Mouse (Mus musculus) hindbrain, embryonic 13.5 days (tissue): ENCODE data around the gene Rps6ka5. TPM values are rescaled to one million over a fixed set of nuclear protein-coding genes. Genes with fewer than 3 reads are reported as not detected.

Experiments
- polyA plus RNA-seq: library from polyadenylated mRNA; unstranded; fragments of >200 nt; fragmentation: Nextera tagmentation; extraction: Ambion mirVana; gene quantifications from 2 replicates; pipeline ENCODE4 v1.2.1, GENCODE M21; 2015

Rps6ka5 gene
- polyA plus RNA-seq, 1 experiment from 2014 or later = 5.3 TPM

Other genes with a start within 250 kb of the Rps6ka5 start
- 6.9 and 7.3 TPM in 2 replicates for gene Ttc7b, start 206.2 kb downstream of the Rps6ka5 start, polyA plus RNA-seq
- 1.9 and 2.0 TPM in 2 replicates for gene Dglucy, start 52.1 kb upstream of the Rps6ka5 start, polyA plus RNA-seq
- 1.6 and 1.7 TPM in 2 replicates for gene Gpr68, start 181.2 kb upstream of the Rps6ka5 start, polyA plus RNA-seq